Mouse (Mus musculus) T-helper 17 cell (primary cell): ENCODE measurements around the gene Dusp1.

Experiments used
- in situ Hi-C, 2 experiments: fragments of 300-600 bp; cut with MboI, MseI; formaldehyde crosslinking; loops; 1 replicate in 1 of 2; 2 replicates in 1 of 2; pipeline ENCODE4 v1.15.1; 2025; ENCODE audit warnings: high pct_unique_total_duplicates in 2 of 2

The Dusp1 gene

GRCm38 (mm10) chr17:26584558-26585136 is 22.7 kb upstream of the Dusp1 start:
- in situ Hi-C loops = no loop called here

DNA sequence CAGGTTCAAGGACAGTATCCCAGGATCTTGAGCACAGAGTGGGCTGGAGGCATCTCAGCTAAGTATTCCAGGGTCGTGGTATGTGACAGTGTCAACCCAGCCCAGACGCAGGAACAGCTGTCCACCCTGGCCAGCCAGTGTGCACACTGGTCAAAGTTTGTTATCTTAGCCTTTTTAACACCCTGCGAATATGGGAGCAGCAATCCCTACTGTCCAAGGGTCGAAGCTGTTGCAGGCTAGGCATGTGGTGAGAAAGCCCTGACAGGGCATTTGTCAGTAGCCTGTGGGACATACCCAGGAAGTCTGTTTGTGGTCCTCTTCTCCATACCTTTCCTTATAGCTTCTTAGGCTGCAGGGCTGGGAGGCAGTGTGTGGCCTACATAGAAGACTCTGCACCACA is 22.1 kb upstream of the Dusp1 start:
- in situ Hi-C loops = no loop called here

GRCm38 (mm10) chr17:26583606-26584005 is 21.7 kb upstream of the Dusp1 start:
- in situ Hi-C loops = no loop called here

DNA sequence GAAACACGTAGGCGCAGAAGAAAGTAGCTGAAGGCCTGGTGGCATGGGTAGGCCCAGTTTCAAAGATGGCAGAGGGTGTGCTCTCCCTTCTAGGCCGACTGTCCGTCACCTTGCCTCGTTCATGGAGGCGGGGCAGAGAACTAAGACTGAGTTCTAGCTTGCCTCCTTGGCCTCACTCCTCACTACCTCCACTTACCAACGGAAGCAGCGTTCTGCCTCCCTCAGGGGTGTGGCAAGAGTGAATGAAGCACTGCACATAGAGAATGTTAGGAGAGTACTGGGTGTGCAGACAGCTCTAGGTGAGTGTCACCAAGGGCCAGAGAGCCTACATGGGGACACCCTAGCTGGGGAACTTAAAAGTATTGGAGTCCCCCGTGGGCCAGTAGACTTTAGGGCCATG is 21.1 kb upstream of the Dusp1 start:
- in situ Hi-C loops = no loop called here

DNA sequence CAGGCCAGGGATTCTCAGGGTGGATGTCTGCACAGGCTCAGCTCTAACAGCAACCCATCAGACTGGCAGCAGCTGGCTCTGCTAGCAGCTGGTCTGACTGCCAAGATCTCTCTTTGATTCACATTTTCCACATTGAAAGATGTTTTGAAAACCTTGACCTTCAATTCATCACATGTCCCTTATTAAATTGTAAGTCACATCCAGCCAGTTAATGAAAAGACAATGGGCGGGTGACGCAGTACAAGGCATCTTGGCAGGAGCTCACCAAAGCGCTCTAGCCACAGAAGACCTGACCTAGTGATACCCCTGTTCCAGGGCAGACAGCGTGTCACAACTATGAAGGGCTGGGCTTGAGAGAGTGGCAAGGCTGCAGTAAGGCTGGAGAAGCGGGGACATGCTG is 20.4 kb upstream of the Dusp1 start:
- in situ Hi-C loops = no loop called here

DNA sequence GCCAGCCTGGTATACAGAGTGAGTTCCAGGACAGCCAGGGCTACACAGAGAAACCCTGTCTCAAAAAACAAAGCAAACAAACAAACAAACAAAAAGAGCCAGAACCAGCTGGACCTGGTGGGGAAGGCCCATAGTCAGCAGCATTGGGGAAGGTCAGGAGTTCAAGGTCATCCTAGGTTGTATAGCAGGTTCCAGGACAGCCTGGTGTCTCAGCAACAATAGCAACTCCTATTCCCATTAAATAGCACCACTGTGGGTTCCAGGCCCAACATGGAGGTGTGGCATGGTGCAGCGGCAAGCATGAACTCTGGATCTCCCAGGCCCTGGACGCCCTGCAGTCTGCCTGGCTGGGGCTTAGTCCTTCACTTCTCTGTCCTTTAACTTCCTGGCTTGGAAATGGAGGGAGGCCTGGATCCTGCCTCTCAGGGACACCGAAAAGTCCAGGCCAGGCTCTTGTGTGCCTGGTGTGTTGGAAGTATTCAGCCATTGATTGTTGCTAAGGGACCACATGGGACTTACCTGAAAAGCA is 19.0 kb upstream of the Dusp1 start:
- in situ Hi-C loops = no loop called here

GRCm38 (mm10) chr17:26579396-26579795 is 17.5 kb upstream of the Dusp1 start:
- in situ Hi-C loops = no loop called here

GRCm38 (mm10) chr17:26578771-26579170 is 16.8 kb upstream of the Dusp1 start:
- in situ Hi-C loops = no loop called here

DNA sequence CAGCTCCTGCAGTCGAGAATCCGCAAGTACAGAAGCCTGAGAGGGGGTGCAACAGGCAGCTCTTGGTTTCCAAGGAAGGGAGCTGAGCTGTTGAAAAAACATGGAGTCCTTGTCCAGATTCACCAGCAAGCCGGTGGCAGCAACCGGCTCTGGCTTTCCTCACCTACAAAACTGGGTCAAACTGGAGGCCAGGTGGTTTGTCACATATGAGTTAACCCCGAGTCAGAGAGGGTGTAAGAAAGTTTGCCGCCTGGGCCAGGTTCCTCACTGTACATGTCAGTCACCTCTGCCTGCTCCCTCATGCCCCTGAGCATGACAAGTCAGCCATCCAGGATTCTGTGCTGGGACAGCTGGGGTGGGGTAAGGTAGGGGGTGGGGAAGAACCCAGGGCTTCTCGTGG is 16.2 kb upstream of the Dusp1 start:
- in situ Hi-C loops = no loop called here

- in situ Hi-C loops = no loop called here
Measured at GRCm38 (mm10) chr17:26577309-26577708, 15.4 kb upstream of the Dusp1 start.

- in situ Hi-C loops = no loop called here
Measured at GRCm38 (mm10) chr17:26576833-26577232, 14.9 kb upstream of the Dusp1 start.

DNA sequence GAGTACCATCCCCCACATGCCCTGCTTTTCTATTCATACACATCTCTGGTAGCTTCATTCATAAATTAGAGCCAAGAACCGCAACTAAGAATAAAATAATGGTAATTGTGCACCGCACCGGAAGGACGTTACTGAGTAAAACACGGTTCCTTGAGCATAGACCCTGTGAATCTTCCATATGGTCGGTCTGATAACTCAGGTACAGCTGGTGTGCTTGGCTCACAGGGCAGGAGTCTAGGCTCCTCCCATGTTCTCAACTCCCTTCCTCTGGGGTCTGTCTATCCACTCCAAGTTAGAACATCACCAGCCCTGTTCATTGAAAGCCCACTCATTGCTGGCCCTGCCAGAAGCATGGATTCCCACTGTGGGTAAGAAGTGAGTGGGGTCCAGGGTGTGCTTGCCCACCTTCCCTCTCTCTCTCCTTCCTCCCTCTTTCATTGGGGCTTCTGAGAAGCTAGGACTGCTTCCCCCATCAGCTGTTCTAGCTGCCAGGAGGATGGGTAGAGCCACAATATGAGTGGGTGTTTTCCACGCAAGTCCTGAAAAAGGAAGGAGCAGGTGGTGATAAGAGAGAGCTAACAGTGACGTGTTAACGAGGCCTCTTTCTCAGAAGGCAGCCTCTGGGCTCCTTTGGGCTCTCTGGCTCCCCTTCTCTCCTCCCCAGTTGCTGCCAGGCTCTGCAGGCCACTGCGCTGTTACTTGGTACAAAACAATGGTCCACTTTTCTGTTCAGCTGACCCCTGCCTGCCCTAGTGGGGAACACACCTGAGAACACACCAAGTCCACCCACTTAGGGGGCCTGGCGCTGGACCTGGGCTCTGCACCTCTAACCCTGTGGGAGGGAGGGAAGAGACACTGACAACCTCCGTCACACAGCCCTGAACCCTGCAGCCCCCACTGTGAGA is 14.1 kb upstream of the Dusp1 start:
- in situ Hi-C loops = no loop called here

- in situ Hi-C loops = no loop called here
Measured at GRCm38 (mm10) chr17:26574701-26575100, 12.8 kb upstream of the Dusp1 start.

DNA sequence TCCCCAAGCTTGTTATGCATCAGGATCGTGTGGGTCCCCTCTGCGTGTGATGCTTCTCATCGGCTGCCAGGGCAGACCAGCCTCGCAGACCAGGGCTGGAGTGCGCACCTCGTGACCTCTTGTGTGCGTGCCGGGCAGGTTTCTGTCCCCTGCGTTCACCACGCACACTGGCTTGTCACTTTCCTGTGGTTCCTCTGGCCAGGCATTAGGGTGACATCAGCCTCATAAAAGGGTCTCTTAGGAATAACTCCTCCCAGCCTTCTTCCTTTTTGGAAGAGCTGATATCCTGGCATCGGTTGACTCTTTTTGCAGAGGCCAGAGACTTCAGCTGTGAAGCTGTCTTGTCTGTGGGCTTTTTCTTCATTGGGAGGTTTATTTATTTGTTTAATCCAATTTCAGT is 12.2 kb upstream of the Dusp1 start:
- in situ Hi-C loops = no loop called here

DNA sequence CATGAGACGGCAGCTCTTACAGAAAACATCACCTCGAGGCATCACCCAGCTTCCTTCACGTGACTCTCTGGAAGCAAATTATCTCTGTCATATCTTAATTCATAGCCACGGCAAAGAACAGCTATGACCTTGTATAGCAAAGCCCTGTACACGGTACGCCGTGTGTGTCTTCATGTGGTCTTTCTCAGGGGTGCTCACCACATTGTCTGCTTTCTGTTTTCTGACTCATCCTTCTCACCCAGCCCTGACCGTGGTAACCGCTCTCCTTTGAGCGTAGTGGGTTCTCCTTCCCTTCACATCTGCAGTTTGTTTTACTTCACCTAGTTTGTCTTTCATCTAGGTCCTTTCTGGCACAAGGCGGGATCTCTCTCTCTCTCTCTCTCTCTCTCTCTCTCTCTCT is 10.3 kb upstream of the Dusp1 start:
- in situ Hi-C loops = no loop called here

- in situ Hi-C loops = no loop called here
Measured at GRCm38 (mm10) chr17:26571377-26571776, 9.4 kb upstream of the Dusp1 start.

DNA sequence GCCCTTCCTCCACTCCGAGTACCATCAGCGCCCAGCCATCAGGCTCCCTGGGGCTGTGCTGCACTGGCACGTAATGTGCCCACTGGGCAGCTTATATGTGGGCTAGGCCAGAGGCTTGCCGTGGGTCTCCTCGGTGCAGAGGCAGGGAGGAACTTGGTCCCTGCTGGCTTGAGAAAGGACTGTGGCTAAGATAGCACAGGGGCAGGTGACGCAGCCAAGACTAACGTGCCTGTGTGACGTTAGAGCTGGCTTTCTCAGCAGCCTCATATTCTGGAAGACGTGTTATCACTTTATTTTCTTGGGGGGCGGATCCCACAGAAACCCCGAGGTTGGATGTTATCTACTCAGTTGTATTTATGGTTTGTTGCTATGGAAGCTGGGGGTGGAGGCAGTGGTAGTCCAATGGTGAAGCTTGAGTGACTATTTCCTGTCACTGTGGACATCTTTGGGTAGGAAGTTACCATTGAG is 8.8 kb upstream of the Dusp1 start:
- in situ Hi-C loops = no loop called here

DNA sequence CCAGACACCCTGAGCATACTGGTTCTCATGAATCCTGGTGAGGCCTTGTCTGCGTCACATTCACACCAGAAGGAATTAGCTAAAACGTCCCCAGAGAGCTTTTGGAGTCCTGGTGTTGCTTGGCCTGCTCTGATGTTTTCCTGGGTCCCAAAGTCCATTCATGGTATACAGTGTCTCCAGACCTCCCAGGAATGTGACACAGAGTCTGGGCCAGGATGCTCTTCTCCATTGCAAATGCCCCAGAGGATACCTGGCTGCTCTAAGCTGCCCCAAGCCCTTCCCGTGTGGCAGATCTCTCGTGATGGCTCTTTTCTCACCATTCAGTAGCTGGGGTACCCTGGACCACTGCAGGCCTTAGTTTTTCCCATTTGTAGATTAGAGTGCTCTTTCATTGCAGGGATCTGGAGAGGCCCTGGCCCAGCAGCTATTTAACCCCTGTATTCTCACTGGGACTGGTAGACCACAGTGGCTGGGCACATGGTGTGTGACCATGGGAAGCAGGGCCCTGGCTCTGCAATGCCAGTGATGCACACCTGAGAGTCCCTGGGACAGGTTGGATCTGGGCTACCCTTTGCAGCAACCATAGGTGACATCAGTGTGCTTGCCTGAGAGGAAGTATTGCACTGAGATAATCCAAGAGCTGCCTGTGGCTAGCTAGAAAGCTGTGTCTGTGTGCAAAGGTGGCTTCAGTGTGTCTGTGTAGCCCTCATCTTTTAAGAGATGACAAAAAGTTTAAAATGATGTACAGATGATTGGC is 7.8 kb upstream of the Dusp1 start:
- in situ Hi-C loops = no loop called here

DNA sequence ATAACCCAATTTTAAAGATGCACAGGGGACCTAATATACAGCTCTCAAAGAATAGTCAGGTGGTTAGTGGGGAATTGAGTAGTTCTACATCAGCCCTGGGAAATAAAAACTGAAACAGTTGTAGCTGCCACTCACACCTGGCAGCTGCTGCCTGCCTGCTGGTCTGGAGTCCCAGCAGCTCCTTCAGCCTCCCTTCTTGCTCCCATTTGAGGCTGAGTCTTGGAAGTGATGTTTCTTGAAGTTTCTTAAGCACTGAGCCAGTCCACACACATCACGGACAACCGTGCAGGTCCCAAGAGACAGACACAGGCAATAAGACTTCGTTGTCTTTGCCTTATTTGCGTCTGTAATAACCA is 5.9 kb upstream of the Dusp1 start:
- in situ Hi-C loops = no loop called here

GRCm38 (mm10) chr17:26567142-26567817 is 5.4 kb upstream of the Dusp1 start:
- in situ Hi-C loops = no loop called here

DNA sequence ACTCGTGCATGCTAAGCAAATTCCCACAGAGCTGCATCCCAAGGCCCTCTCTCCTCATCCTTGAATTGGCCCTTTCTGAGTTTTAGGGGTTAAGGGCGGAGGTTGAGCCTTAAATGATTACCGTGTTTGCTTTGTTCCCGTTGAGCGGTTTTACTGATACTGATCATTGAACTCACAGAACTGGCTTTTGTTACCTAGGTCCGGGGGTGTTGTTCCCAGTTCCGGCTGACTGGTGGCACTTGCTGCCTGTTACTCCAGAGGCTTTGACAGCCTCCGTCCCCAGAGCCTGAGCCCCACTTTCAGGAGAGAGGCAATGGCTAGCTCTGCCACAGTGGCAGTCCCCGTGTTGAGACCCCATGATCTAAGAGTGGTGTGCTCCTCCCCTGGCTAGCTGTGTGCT is 2.5 kb upstream of the Dusp1 start:
- in situ Hi-C loops = no loop called here

GRCm38 (mm10) chr17:26563476-26563875 is 1.5 kb upstream of the Dusp1 start:
- in situ Hi-C loops = no loop called here
